Mouse (Mus musculus) heart, embryonic 14.5 days (tissue): ENCODE results near the gene Cdk6. TPM values are rescaled to one million over a fixed set of nuclear protein-coding genes. Genes with fewer than 3 reads are reported as not detected.
A peak's percentile ranks its signal among the peaks of the same experiment; 100 is the strongest.
"Not testable (repeated sequence)": the region's sequence is repeated elsewhere in the genome, so short reads cannot be mapped to it uniquely, and the experiment has no call there.

Experiments
- ATAC-seq: fragments of 200-750 bp; cut with Nextera tagmentation; 2 replicates; pipeline ENCODE4 v1.8.0; 2017; ENCODE audit warnings: low read depth, moderate TSS enrichment; ENCODE audit not compliant: insufficient number of reproducible peaks, insufficient read depth, low FRiP score
- H3K27ac ChIP-seq, 2 experiments: fragments of 200-500 bp in 1 of 2; fragments of 300-500 bp in 1 of 2; sonication (generic) in 1 of 2; replicated peaks in 1 of 2; 2 replicates each; pipeline ENCODE4 v1.5.1; 2012 to 2014; ENCODE audit warnings: low read depth in 2 of 2, low read length in 2 of 2, control low read depth in 1 of 2, mild to moderate bottlenecking in 1 of 2, mixed read lengths in 1 of 2; ENCODE audit not compliant: control insufficient read depth in 1 of 2, insufficient read depth in 1 of 2
- H3K27me3 ChIP-seq: fragments of 300-500 bp; sonication (generic); 2 replicates; pipeline ENCODE4 v1.6.1; 2014; ENCODE audit warnings: mild to moderate bottlenecking, low read length, control low read depth; ENCODE audit not compliant: control insufficient read depth, insufficient read depth
- H3K36me3 ChIP-seq: fragments of 300-500 bp; sonication (generic); 2 replicates; pipeline ENCODE4 v1.6.1; 2014; ENCODE audit warnings: mild to moderate bottlenecking, control low read depth, low read length, mixed read lengths; ENCODE audit not compliant: control insufficient read depth, insufficient read depth
- H3K4me1 ChIP-seq, 2 experiments: fragments of 200-500 bp in 1 of 2; fragments of 300-500 bp in 1 of 2; sonication (generic) in 1 of 2; 2 replicates each; pipeline ENCODE4 v1.6.1; 2012 to 2014; ENCODE audit warnings: low read length in 2 of 2, control low read depth in 1 of 2, mixed read lengths in 1 of 2; ENCODE audit not compliant: control insufficient read depth in 2 of 2, insufficient read depth in 2 of 2
- H3K4me2 ChIP-seq: fragments of 300-500 bp; sonication (generic); 2 replicates; pipeline ENCODE4 v1.6.1; 2014; ENCODE audit warnings: mild to moderate bottlenecking, low read length
- H3K4me3 ChIP-seq, 2 experiments: fragments of 200-500 bp in 1 of 2; fragments of 300-500 bp in 1 of 2; sonication (generic) in 1 of 2; 2 replicates each; pipeline ENCODE4 v1.5.1; 2012 to 2014; ENCODE audit warnings: low read length in 2 of 2, mild to moderate bottlenecking in 2 of 2, control low read depth in 1 of 2, low read depth in 1 of 2, moderate library complexity in 1 of 2; ENCODE audit not compliant: control insufficient read depth in 1 of 2, insufficient read depth in 1 of 2
- H3K9ac ChIP-seq: fragments of 300-500 bp; sonication (generic); 2 replicates; pipeline ENCODE4 v1.6.1; 2014; ENCODE audit warnings: mild to moderate bottlenecking, low read length
- H3K9me3 ChIP-seq: fragments of 300-500 bp; sonication (generic); 2 replicates; pipeline ENCODE4 v1.6.1; 2016; ENCODE audit warnings: low read length, control low read depth; ENCODE audit not compliant: control insufficient read depth
- WGBS: fragments of 180-500 bp; shearing (Covaris S2); extraction: QIAGEN DNeasy Blood & Tissue Kit; methylation state at CpG from one replicate; pipeline ENCODE4 v1.1.7; 2014; 5-methylcytosine and 5-hydroxymethylcytosine counted together
- polyA plus RNA-seq: library from polyadenylated mRNA; unstranded; fragments of >200 nt; fragmentation: Nextera tagmentation; extraction: Ambion mirVana; gene quantifications from 2 replicates; pipeline ENCODE4 v1.2.1, GENCODE M21; 2014

Cdk6 gene
- polyA plus RNA-seq, 1 experiment from 2014 or later: 32.1 TPM

DNA sequence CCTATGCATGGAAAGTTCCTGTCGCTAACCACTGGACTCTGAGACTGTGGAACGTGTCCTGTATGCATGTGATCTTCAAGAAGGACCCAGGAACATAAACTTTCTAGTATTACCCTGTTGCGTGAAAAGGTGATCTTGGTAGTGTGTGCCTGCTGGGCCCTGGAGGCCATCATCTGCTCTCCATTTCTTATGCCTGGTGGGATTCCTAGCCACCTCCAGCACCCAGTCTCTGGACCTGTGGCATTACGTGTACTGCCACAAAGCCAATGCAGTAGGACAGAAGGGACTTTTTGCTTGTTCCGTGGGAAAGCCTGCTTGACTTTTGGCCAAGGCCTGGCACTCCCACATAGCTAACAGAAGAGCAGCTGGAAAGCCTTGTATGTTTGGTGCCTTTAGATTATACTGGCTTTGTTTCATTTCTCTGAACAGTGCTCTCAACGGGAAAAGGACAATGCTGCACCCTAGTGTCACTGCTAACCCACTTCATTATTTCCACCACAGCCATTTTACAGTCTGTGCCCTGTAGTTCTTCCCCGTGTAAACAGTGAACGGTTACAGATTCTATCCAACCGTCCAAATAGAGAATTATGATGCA, 175.3 kb downstream of the Cdk6 start:
- Histone ChIP-seq H3K36me3 (peaks cover 28% of the 10 kb centered on the region), H3K9ac (no peak overlapping the region), H3K9me3 (no peaks in the 10 kb centered on the region), H3K4me2 (no peak overlapping the region), H3K4me3 (no peak overlapping the region), H3K27me3 (no peaks in the 10 kb centered on the region), H3K4me1 (peaks cover 2 to 4% of the 10 kb centered on the region in 2 experiments; a peak in 2 of 4 replicates), H3K27ac (0 out of 4 replicates have a peak overlapping the region, but pooled peaks of 1 of the 2 experiments have one; percentile 2)
- 64% methylated on average over 9 of the region's 9 CpGs for WGBS
- peak; percentile 43; the same call in 1 of the 2 replicates for ATAC-seq

DNA sequence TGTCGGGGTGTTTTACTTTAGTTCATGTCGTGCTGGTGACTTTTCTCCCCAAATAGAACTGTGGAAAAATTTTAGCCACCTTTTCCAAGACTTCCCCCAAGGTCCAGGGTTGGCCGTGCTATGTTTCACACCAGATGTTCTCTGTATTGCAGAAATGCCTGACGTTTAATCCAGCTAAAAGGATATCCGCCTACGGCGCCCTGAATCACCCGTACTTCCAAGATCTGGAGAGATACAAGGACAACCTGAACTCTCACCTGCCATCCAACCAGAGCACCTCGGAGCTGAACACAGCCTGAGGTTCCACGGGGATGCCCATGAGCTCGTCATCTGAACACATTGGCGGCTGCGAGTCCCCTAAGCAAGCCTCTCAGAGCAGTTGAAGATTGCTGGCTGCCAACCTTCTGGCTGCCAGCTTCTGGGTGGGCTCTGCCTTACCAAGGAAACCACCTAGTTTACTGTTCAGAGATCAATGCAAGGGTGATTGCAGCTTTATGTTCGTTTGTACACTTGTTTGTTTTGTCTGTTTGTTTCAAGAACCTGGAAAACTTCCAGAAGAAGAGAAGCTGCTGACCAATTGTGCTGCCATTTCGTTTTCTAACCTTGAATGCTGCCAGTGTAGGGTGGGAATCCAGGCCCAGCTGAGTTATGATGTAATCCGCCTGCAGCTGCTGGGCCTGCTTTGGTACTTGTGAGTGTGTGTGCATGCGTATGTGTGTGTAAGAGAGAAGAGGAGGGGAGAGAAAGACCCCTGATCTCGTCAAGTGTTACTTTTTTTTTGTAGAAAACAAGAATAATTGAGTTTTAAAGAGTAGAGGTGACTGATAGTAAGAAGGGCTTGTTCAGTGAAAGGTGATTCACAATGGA, 179.4 kb downstream of the Cdk6 start:
- peaks cover 48% of the 10 kb centered on the region for H3K36me3 ChIP-seq
- no peak for ATAC-seq
- WGBS: 86% methylated on average over 18 of the region's 18 CpGs

DNA sequence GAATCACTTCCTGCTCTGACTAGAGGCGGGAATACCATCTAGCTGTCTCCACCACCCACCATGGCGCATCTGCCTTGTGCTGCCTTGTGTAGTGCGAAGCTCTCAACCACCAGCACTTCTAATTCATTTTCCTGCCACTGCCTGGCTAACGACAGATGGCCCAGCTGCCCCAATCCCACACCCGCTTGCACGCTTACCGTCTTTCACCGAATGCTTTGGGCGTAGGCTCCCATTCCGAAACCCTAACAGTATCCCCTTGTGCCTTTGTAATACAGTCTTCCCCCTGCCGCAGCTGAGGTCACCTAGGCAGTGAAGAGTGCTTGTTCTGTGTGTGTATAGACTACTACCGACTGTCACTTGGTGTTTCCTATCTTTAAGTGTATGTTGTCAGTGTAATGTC, 180.5 kb downstream of the Cdk6 start:
- Histone ChIP-seq H3K27me3 (no peaks in the 10 kb centered on the region), H3K36me3 (peaks cover 51% of the 10 kb centered on the region), H3K4me3 (no peak overlapping the region), H3K9me3 (no peaks in the 10 kb centered on the region), H3K4me2 (no peak overlapping the region), H3K4me1 (no peaks in the 10 kb centered on the region), H3K27ac (no peak overlapping the region), H3K9ac (no peak overlapping the region)
- 87% methylated on average over 12 of the region's 12 CpGs for WGBS
- ATAC-seq: no peak

More for the DNA sequence above, 179.4 kb downstream of the Cdk6 start:
- 0 out of 4 replicates have a peak, but pooled peaks cover 0 to 2% of the 10 kb centered on the region in 2 experiments for H3K4me1 ChIP-seq
- H3K9me3 ChIP-seq: no peaks in the 10 kb centered on the region
- no peaks in the 10 kb centered on the region for H3K27me3 ChIP-seq
- H3K9ac ChIP-seq: no peak overlapping the region
- H3K27ac ChIP-seq: no peak overlapping the region
- H3K4me3 ChIP-seq: no peak overlapping the region
- no peak overlapping the region for H3K4me2 ChIP-seq

DNA sequence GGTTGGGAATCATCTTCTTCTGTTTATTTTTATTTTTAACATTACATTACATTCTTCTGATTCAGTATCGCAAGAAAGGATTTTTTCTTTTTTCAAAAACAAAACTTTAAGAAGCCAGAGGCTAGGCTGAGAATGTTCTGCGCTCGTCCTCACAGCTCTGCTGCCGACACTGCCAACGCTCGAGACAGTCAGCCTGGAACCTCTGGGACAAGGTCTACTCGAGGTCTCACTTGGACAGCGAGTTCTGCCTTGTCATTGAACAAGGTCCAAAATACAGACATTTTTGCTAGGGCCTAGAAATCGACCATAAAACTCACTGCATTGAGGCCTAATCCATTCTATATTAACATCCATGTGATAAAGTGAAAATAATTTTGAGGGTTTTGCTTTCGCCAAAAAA, 181.5 kb downstream of the Cdk6 start:
- Histone ChIP-seq H3K36me3 (peaks cover 52% of the 10 kb centered on the region), H3K9ac (no peak overlapping the region), H3K4me2 (no peak overlapping the region), H3K9me3 (no peaks in the 10 kb centered on the region), H3K27ac (no peak overlapping the region), H3K4me3 (no peak overlapping the region), H3K4me1 (no peaks in the 10 kb centered on the region), H3K27me3 (no peaks in the 10 kb centered on the region)
- ATAC-seq: no peak
- WGBS: 92% methylated on average over 10 of the region's 10 CpGs

DNA sequence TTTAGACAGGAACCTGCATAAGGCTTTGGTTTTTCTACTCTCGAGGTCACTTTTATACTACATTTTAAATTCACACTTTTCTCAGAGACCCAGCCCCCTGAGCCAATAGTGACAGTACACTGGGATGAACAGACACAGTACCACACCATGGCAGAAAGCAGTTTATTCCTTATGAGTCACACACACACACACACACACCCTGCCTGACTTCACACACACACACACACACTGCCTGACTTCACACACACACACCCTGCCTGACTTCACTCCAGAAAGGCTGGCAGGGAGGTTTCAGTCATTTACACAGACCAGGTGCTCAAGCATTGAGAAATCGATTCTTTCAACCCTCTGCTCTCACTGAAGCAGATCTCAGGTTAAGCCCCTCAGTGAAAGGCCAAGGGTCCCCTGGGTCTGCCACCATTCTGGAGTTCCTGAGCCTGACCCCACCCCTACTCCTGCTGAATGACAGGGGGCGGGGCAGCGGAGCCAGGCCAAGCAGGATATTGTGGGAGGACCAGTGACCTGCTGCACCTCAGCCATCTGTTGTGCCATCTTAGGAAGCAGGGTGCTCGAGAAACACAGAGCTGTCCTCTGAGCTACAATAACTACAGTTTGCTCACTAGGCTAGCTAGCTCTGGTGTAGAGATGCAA, 185.9 kb downstream of the Cdk6 start:
- Histone ChIP-seq H3K27me3 (no peaks in the 10 kb centered on the region), H3K4me2 (no peak overlapping the region), H3K27ac (no peak overlapping the region), H3K9ac (no peak overlapping the region), H3K36me3 (peaks cover 19% of the 10 kb centered on the region), H3K9me3 (no peaks in the 10 kb centered on the region), H3K4me1 (no peaks in the 10 kb centered on the region), H3K4me3 (no peak overlapping the region)
- no peak for ATAC-seq
- WGBS: 59% methylated on average over 5 of the region's 5 CpGs

DNA sequence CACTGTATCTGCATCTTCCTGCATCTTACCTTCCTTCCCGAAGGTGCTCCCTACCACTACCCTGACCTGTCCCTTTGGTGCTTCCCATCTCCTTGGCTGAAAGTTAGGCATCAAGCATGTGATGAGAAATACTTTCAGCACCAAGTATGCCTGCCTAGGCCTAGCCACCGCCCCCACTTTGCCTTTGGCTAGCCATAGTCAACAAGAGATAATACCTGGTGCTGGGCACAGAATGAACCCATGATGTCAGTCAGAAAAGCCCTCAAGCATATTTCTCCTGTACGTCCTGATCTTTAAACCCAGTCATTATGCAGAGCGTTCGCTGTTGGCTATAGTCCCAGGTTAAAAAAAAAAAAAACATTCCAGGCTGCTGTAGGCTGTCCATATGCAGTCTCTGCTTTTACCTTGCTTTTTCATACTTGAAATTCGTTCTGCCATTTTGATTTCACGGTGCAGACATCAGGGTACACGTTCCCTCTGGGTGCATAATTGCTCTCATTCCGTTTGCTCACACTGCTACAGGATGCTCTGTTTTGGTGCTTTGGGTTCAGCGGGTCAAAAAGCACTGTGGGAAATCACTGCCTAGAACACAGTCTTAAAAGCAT, 188.4 kb downstream of the Cdk6 start:
- Histone ChIP-seq H3K9me3 (no peaks in the 10 kb centered on the region), H3K9ac (no peak overlapping the region), H3K4me2 (no peak overlapping the region), H3K27ac (no peak overlapping the region), H3K36me3 (0 out of 2 replicates have a peak, but pooled peaks cover 3% of the 10 kb centered on the region), H3K4me1 (no peaks in the 10 kb centered on the region), H3K27me3 (no peaks in the 10 kb centered on the region), H3K4me3 (no peak overlapping the region)
- no peak for ATAC-seq
- 76% methylated on average over 10 of the region's 10 CpGs for WGBS

DNA sequence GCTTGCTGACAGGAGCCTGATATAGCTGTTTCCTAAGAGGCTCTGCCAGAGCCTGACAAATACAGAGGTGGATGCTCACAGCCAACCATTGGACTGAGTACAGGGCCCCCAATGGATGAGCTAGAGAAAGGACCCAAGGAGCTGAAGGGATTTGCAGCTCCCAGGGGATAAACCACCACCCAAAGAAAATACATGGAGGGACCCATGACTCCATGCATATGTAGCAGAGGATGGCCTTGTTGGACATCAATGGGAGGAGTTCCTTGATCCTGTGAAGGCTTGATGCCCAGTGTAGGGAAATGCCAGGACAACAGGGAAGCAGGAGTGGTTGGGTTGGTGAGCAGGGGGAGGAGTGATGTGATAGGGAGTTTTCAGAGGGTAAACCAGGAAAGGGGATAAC, 190.8 kb downstream of the Cdk6 start:
- not testable (repeated sequence) for ATAC-seq, H3K27me3 ChIP-seq, H3K9ac ChIP-seq, H3K4me3 ChIP-seq, H3K9me3 ChIP-seq, H3K4me1 ChIP-seq, H3K36me3 ChIP-seq, H3K27ac ChIP-seq, H3K4me2 ChIP-seq
